Mouse (Mus musculus): ENCODE results near the gene Cfap97d2. TPM values are rescaled to one million over a fixed set of nuclear protein-coding genes. Genes with fewer than 3 reads are reported as not detected.
A peak's percentile ranks its signal among the peaks of the same experiment; 100 is the strongest.

Gene Cfap97d2
- total and polyA plus RNA-seq, 3 experiments, result not detected

GRCm38 (mm10) chr8:13756982-13757804 is 51.5 kb downstream of the Cfap97d2 start, which contains the start of gene Cdc16:
Gene Cdc16 (plus strand): TSS chr8:13757676.
- peak within 1 kb of the TSS; percentile 90 for H3K9ac ChIP-seq (ENCODE audit: control insufficient read depth, low read depth, low read length, poor library complexity, severe bottlenecking)
- H3K4me3 ChIP-seq (ENCODE audit: control insufficient read depth in 1 of 2, insufficient read depth in 1 of 2, low read depth in 2 of 2, low read length in 2 of 2), result peak within 1 kb of the TSS; percentile 86 to 88
- H3K27ac ChIP-seq (ENCODE audit: control insufficient read depth, low read depth, low read length), result peak within 1 kb of the TSS; percentile 42
- H3K36me3 ChIP-seq (ENCODE audit: control insufficient read depth in 1 of 2, insufficient read depth in 2 of 2, low read length in 2 of 2), result peaks cover 8 to 9% of the 10 kb centered on the region in 2 experiments
- H3K79me2 ChIP-seq (ENCODE audit: control insufficient read depth, insufficient read depth, low read length, poor library complexity), result peaks cover 27% of the 10 kb centered on the region
- H3K27me3 ChIP-seq (ENCODE audit: control insufficient read depth in 1 of 2, insufficient read depth in 2 of 2, low read length in 2 of 2), result no peaks in the 10 kb centered on the region
- DNase-seq (ENCODE audit: low read depth, low spot score), result peak; percentile 93
- H3K4me1 ChIP-seq (ENCODE audit: control insufficient read depth in 1 of 2, insufficient read depth in 2 of 2, low read length in 2 of 2), result peaks cover 0 to 3% of the 10 kb centered on the region in 2 experiments; a peak in 2 of 4 replicates
- H3K9me3 ChIP-seq (replicated peaks; ENCODE audit: insufficient read depth, low read length), result no peaks in the 10 kb centered on the region
- TF ChIP-seq MYB (IDR thresholded peaks at IDR 0.05; ENCODE audit: low read depth, low read length) (no peak), ZNF384 (IDR thresholded peaks at IDR 0.05; ENCODE audit: low read depth, low read length) (no peak), TAL1 (IDR thresholded peaks at IDR 0.05; ENCODE audit: low read length) (no peak), CTCF (IDR thresholded peaks at IDR 0.05 in 2 of 3, conservative IDR thresholded peaks at IDR 0.05 in 1 of 3; ENCODE audit: control insufficient read depth in 1 of 3, insufficient read depth in 1 of 3, low read depth in 2 of 3, low read length in 3 of 3, poor library complexity in 1 of 3, severe bottlenecking in 1 of 3) (0 out of 6 replicates have a peak, but pooled peaks of 1 of the 3 experiments have one; percentile 11), ETS1 (IDR thresholded peaks at IDR 0.05; ENCODE audit: low read depth, low read length) (0 out of 2 replicates have a peak, but pooled peaks have one; percentile 24), JUND (IDR thresholded peaks at IDR 0.05; ENCODE audit: low read depth, low read length) (no peak), NRF1 (IDR thresholded peaks at IDR 0.05; ENCODE audit: insufficient read depth, low read depth, low read length, poor library complexity, severe bottlenecking) (no peak; the same call in 1 of the 2 replicates), EP300 (IDR thresholded peaks at IDR 0.05; ENCODE audit: low read depth in 1 of 2, low read length in 2 of 2) (no peak), ELF1 (IDR thresholded peaks at IDR 0.05; ENCODE audit: low read depth, low read length) (peak; percentile 66; the same call in 1 of the 2 replicates), MYC (IDR thresholded peaks at IDR 0.05; ENCODE audit: low read depth, low read length) (no peak), NELFE (IDR thresholded peaks at IDR 0.05; ENCODE audit: low read depth, low read length) (peak; percentile 83), ZKSCAN1 (IDR thresholded peaks at IDR 0.05; ENCODE audit: low read depth, low read length) (no peak), MAFK (IDR thresholded peaks at IDR 0.05; ENCODE audit: borderline replicate concordance, low read depth, low read length) (no peak), MXI1 (IDR thresholded peaks at IDR 0.05; ENCODE audit: low read depth, low read length) (peak; percentile 48), BHLHE40 (IDR thresholded peaks at IDR 0.05; ENCODE audit: borderline replicate concordance, low read depth, low read length) (0 out of 2 replicates have a peak, but pooled peaks have one; percentile 41), KAT2A (conservative IDR thresholded peaks at IDR 0.05; ENCODE audit: low read depth, low read length) (peak; percentile 62; the same call in 1 of the 2 replicates), E2F4 (IDR thresholded peaks at IDR 0.05; ENCODE audit: borderline replicate concordance, low read depth, low read length) (no peak), MAX (IDR thresholded peaks at IDR 0.05; ENCODE audit: low read length) (no peak), HCFC1 (IDR thresholded peaks at IDR 0.05; ENCODE audit: low read depth, low read length) (peak; percentile 92), UBTF (IDR thresholded peaks at IDR 0.05; ENCODE audit: borderline replicate concordance, insufficient read depth, low read depth, low read length) (no peak), GATA1 (IDR thresholded peaks at IDR 0.05; ENCODE audit: low read depth, low read length) (no peak), MEF2A (IDR thresholded peaks at IDR 0.05; ENCODE audit: extremely low read depth, insufficient replicate concordance, low read depth, low read length, poor library complexity, severe bottlenecking) (no peak), CHD2 (IDR thresholded peaks at IDR 0.05; ENCODE audit: low read length) (no peak), RAD21 (IDR thresholded peaks at IDR 0.05; ENCODE audit: low read depth, low read length) (no peak), USF2 (IDR thresholded peaks at IDR 0.05; ENCODE audit: borderline replicate concordance in 1 of 2, insufficient read depth in 1 of 2, low read depth in 1 of 2, low read length in 2 of 2) (no peak), MAZ (IDR thresholded peaks at IDR 0.05; ENCODE audit: low read depth, low read length) (peak; percentile 59; the same call in 1 of the 2 replicates), POLR2AphosphoS5 (IDR thresholded peaks at IDR 0.05; ENCODE audit: borderline replicate concordance, low read depth, low read length) (no peak), TBP (IDR thresholded peaks at IDR 0.05; ENCODE audit: low read depth, low read length) (peak; percentile 81), SIN3A (IDR thresholded peaks at IDR 0.05; ENCODE audit: low read length) (peak; percentile 83), GABPA (IDR thresholded peaks at IDR 0.05; ENCODE audit: low read depth, low read length) (no peak), RCOR1 (IDR thresholded peaks at IDR 0.05; ENCODE audit: low read depth, low read length) (peak; percentile 44; the same call in 1 of the 2 replicates), CHD1 (IDR thresholded peaks at IDR 0.05; ENCODE audit: low read depth, low read length) (no peak), ZC3H11A (IDR thresholded peaks at IDR 0.05; ENCODE audit: low read depth, low read length) (no peak), TCF12 (IDR thresholded peaks at IDR 0.05; ENCODE audit: low read depth, low read length) (peak; percentile 85), SMC3 (IDR thresholded peaks at IDR 0.05; ENCODE audit: low read depth, low read length) (peak; percentile 32; the same call in 1 of the 2 replicates)

Data from MEL (cell line).